Mouse (Mus musculus): ENCODE measurements around the gene Ski. TPM values are rescaled to one million over a fixed set of nuclear protein-coding genes. Genes with fewer than 3 reads are reported as not detected.

The Ski gene
- polyA plus RNA-seq, 1 experiment from 2014 or later = 11.9 TPM

GRCm38 (mm10) chr4:155165861-155166260 is 56.5 kb downstream of the Ski start:
- Histone ChIP-seq H3K27ac (replicated peaks) (no peak overlapping the region), H3K36me3 (no peaks in the 10 kb centered on the region), H3K4me1 (replicated peaks) (peaks cover 56% of the 10 kb centered on the region), H3K9ac (no peak overlapping the region), H3K4me3 (no peak overlapping the region), H3K4me2 (no peak overlapping the region), H3K27me3 (no peaks in the 10 kb centered on the region), H3K9me3 (no peaks in the 10 kb centered on the region)
- no peak for ATAC-seq (ENCODE audit: low FRiP score, low read depth)

DNA sequence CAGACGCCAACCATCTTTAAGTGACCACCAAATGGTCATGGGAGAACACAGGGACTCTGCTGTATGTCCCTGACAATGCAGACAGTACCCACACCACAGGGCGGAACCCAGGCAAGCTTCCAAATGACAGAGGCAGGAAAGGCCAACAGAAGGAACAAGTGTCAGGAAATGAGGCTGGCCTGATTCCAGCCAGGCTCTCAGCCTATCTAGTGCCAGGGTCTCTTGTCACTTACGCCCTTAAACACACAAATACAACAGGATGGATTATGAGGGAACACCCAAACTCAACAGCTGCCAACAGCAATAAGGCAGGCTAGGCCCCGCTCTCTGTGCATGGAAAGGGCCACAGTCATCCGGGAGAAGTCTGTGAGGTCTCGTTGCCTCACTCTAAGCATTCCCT is 57.8 kb downstream of the Ski start:
- Histone ChIP-seq H3K9ac (no peak overlapping the region), H3K4me3 (no peak overlapping the region), H3K27ac (replicated peaks) (peak overlapping the region; percentile 55; the same call in 1 of the 2 replicates), H3K4me1 (replicated peaks) (peaks cover 55% of the 10 kb centered on the region), H3K36me3 (no peaks in the 10 kb centered on the region), H3K27me3 (no peaks in the 10 kb centered on the region), H3K9me3 (no peaks in the 10 kb centered on the region), H3K4me2 (no peak overlapping the region)
- ATAC-seq (ENCODE audit: low FRiP score, low read depth) = 0 out of 2 replicates have a peak, but pooled peaks have one; percentile 24
- WGBS = 60% methylated on average over 6 of the region's 6 CpGs

DNA sequence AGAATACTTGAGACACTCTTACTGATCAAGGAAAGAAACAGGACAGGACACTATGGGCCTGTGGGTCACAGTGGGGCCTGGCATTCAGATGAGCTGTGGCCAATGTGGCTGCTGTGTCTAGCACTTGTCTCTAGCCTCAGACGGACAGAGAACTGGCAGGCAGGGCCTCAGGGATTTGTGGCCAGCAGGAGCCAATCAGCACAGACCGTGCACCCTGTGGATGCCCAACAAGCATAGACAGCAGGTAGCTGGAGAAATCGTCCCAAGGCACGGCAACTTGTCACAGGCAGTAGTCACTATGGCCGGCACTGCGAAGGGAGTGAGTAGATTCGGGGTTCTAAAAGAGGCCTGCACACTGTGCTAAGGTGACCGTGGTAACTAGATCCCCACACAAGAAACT is 58.7 kb downstream of the Ski start:
- Histone ChIP-seq H3K9ac (no peak overlapping the region), H3K27me3 (no peaks in the 10 kb centered on the region), H3K9me3 (no peaks in the 10 kb centered on the region), H3K4me1 (replicated peaks) (peaks cover 55% of the 10 kb centered on the region), H3K4me2 (no peak overlapping the region), H3K27ac (replicated peaks) (no peak overlapping the region), H3K36me3 (peaks cover 3% of the 10 kb centered on the region), H3K4me3 (no peak overlapping the region)
- ATAC-seq (ENCODE audit: low FRiP score, low read depth) = no peak
- 41% methylated on average over 8 of the region's 8 CpGs for WGBS

- peaks cover 55% of the 10 kb centered on the region for H3K4me1 ChIP-seq (replicated peaks)
- 0 out of 2 replicates have a peak overlapping the region, but pooled peaks have one; percentile 5 for H3K27ac ChIP-seq (replicated peaks)
- H3K9ac ChIP-seq = no peak overlapping the region
- H3K4me3 ChIP-seq = no peak overlapping the region
- H3K27me3 ChIP-seq = no peaks in the 10 kb centered on the region
- H3K36me3 ChIP-seq = peaks cover 7% of the 10 kb centered on the region
- ATAC-seq (ENCODE audit: low FRiP score, low read depth) = no peak
- no peak overlapping the region for H3K4me2 ChIP-seq
- H3K9me3 ChIP-seq = no peaks in the 10 kb centered on the region
- 40% methylated on average over 3 of the region's 4 CpGs for WGBS
Observed at GRCm38 (mm10) chr4:155163320-155163651, 59.1 kb downstream of the Ski start.

DNA sequence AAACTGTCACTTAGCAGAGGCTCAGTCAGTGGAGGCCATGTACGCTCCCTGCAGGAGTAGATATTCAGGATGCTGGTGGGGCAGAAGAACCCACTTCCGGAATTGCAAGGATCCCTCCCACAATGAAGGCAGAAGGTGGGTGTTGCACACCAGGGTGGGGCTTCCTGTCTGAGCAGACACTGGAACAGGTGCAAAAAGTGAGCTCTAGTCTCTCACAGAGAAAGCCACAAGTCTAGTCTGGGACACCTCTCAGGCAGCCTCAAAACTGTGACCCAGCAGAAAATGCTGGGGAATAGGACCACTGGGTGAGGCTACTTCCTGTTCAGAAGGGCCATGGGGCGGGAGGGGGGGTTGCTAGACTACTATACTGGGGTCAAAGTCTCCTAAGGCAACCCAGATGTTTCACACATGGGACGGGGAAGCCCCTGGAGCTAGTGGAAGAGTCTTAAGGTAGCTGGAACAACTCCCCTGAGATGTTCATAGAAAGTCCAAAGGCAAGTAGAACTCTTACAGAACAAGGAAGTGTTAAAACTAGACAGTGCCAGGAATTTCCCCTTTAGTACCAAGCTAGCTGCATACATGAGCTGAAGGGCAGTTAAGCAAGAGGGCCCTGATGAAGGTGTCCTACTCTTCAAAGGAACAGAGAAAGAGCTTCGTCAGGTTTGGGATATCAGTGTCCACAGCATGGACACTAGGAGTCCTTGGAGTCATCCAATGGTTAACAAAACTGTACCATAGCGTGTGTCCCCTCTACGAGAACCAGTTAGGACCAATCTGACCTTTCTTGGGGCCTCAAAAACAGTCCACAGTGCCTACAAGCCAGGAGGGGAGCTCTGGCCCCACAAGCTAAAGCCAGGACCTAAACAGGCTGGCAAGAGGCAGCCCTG is 59.7 kb downstream of the Ski start:
- H3K9me3 ChIP-seq = no peaks in the 10 kb centered on the region
- H3K9ac ChIP-seq = no peak overlapping the region
- H3K27me3 ChIP-seq = no peaks in the 10 kb centered on the region
- WGBS = 81% methylated on average over 7 of the region's 7 CpGs
- 0 out of 2 replicates have a peak overlapping the region, but pooled peaks have one; percentile 5 for H3K27ac ChIP-seq (replicated peaks)
- peaks cover 55% of the 10 kb centered on the region for H3K4me1 ChIP-seq (replicated peaks)
- no peak overlapping the region for H3K4me3 ChIP-seq
- ATAC-seq (ENCODE audit: low FRiP score, low read depth) = no peak
- no peak overlapping the region for H3K4me2 ChIP-seq
- H3K36me3 ChIP-seq = peaks cover 11% of the 10 kb centered on the region

GRCm38 (mm10) chr4:155158543-155158917 is 63.9 kb downstream of the Ski start:
- WGBS = 78% methylated on average over 8 of the region's 8 CpGs
- H3K4me1 ChIP-seq (replicated peaks) = peaks cover 30% of the 10 kb centered on the region
- no peak overlapping the region for H3K9ac ChIP-seq
- no peak overlapping the region for H3K4me3 ChIP-seq
- no peak overlapping the region for H3K27ac ChIP-seq (replicated peaks)
- no peaks in the 10 kb centered on the region for H3K9me3 ChIP-seq
- ATAC-seq (ENCODE audit: low FRiP score, low read depth) = no peak
- H3K36me3 ChIP-seq = peaks cover 32% of the 10 kb centered on the region
- no peaks in the 10 kb centered on the region for H3K27me3 ChIP-seq
- no peak overlapping the region for H3K4me2 ChIP-seq

GRCm38 (mm10) chr4:155157871-155158542 is 64.4 kb downstream of the Ski start:
- Histone ChIP-seq H3K4me3 (no peak overlapping the region), H3K36me3 (peaks cover 32% of the 10 kb centered on the region), H3K9ac (no peak overlapping the region), H3K4me1 (replicated peaks) (peaks cover 25% of the 10 kb centered on the region), H3K27ac (replicated peaks) (no peak overlapping the region), H3K9me3 (no peaks in the 10 kb centered on the region), H3K27me3 (no peaks in the 10 kb centered on the region), H3K4me2 (no peak overlapping the region)
- ATAC-seq (ENCODE audit: low FRiP score, low read depth) = no peak
- WGBS = 79% methylated on average over 27 of the region's 27 CpGs

DNA sequence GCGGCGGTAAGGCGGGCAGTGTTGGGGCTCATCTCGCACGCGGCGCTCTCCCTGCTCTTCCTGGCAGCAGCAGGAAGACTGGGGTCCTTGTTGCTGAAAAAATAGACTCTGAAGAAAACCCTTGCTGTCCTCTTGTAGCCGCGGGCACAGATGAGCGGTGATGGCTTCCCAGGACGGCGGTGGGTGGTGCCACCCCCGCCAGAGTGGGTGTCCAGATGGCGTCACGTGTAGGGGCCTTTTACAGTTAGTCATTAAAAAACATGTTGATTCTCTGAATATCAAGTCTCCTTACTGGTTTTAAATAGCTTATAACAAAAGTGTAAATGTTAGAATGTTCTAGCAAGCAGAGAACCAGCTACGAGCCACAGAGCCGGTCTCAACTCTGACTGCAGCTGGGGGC is 65.7 kb downstream of the Ski start:
- H3K36me3 ChIP-seq = peaks cover 32% of the 10 kb centered on the region
- WGBS = 90% methylated on average over 17 of the region's 17 CpGs
- H3K4me1 ChIP-seq (replicated peaks) = peaks cover 15% of the 10 kb centered on the region

DNA sequence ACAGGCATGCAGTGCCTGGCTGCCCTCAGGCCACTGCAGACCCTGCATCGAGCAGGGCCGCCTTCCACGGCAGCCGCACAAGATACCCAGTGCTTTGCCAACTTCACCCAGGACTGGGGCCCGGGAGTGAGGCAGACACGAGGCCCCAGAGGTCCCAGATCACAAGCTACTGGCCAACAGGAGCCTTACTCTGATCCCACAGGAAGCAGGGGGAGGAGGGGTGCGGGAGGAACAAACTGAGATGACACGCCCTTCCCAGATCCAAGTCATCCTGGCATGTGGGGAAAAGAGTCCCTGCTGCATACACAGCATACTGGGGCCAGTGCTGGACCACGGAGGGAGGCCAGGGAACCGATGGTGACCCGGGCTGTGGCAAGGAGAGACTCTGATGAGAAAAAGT is 67.4 kb downstream of the Ski start:
- Histone ChIP-seq H3K9ac (no peak overlapping the region), H3K27ac (replicated peaks) (no peak overlapping the region), H3K36me3 (peaks cover 32% of the 10 kb centered on the region)

More for the DNA sequence above, 65.7 kb downstream of the Ski start:
- H3K9ac ChIP-seq = no peak overlapping the region
- H3K27ac ChIP-seq (replicated peaks) = no peak overlapping the region
- no peaks in the 10 kb centered on the region for H3K27me3 ChIP-seq
- ATAC-seq (ENCODE audit: low FRiP score, low read depth) = no peak
- no peaks in the 10 kb centered on the region for H3K9me3 ChIP-seq
- no peak overlapping the region for H3K4me3 ChIP-seq
- no peak overlapping the region for H3K4me2 ChIP-seq

GRCm38 (mm10) chr4:155153389-155154072 is 68.9 kb downstream of the Ski start:
- ATAC-seq (ENCODE audit: low FRiP score, low read depth) = no peak
- no peak overlapping the region for H3K9ac ChIP-seq
- WGBS = 79% methylated on average over 3 of the region's 3 CpGs
- H3K4me3 ChIP-seq = no peak overlapping the region
- H3K9me3 ChIP-seq = no peaks in the 10 kb centered on the region
- H3K4me2 ChIP-seq = no peak overlapping the region
- H3K27ac ChIP-seq (replicated peaks) = no peak overlapping the region
- peaks cover 21% of the 10 kb centered on the region for H3K4me1 ChIP-seq (replicated peaks)
- peaks cover 28% of the 10 kb centered on the region for H3K36me3 ChIP-seq
- no peaks in the 10 kb centered on the region for H3K27me3 ChIP-seq

More for the DNA sequence above, 67.4 kb downstream of the Ski start:
- Histone ChIP-seq H3K9me3 (no peaks in the 10 kb centered on the region), H3K4me3 (no peak overlapping the region), H3K4me1 (replicated peaks) (peaks cover 20% of the 10 kb centered on the region), H3K27me3 (no peaks in the 10 kb centered on the region), H3K4me2 (no peak overlapping the region)
- 72% methylated on average over 11 of the region's 11 CpGs for WGBS
- ATAC-seq (ENCODE audit: low FRiP score, low read depth) = no peak

- ATAC-seq (ENCODE audit: low FRiP score, low read depth) = no peak
- Histone ChIP-seq H3K4me2 (no peak overlapping the region), H3K27me3 (no peaks in the 10 kb centered on the region), H3K4me3 (no peak overlapping the region), H3K4me1 (replicated peaks) (peaks cover 21% of the 10 kb centered on the region), H3K9ac (no peak overlapping the region), H3K27ac (replicated peaks) (no peak overlapping the region), H3K9me3 (no peaks in the 10 kb centered on the region), H3K36me3 (peaks cover 19% of the 10 kb centered on the region)
- 88% methylated on average over 6 of the region's 6 CpGs for WGBS
Observed at GRCm38 (mm10) chr4:155152476-155152875, 69.9 kb downstream of the Ski start.

DNA sequence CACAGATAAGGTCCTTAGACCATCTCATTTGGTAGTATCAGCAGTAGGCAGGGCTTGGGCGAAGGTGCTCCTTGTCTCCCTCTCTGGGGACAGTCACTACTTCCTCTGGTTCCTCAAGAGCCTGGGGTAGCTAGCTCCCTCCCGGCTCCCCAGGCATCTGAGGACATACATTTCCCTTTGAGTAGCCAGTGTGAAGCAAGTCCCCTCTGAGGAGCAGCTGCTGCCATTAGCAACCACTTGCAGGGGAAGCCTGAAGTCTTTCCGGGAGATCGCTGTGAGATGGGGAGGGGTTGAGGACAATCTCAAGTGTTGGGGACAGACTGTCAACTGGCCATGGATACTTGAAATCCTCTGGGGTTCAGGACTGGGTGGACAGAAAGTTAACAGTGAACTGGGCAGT is 70.5 kb downstream of the Ski start:
- peaks cover 13% of the 10 kb centered on the region for H3K36me3 ChIP-seq
- no peak overlapping the region for H3K4me2 ChIP-seq
- H3K9me3 ChIP-seq = no peaks in the 10 kb centered on the region
- WGBS = 65% methylated on average over 4 of the region's 4 CpGs
- H3K4me3 ChIP-seq = no peak overlapping the region
- H3K4me1 ChIP-seq (replicated peaks) = peaks cover 21% of the 10 kb centered on the region
- no peaks in the 10 kb centered on the region for H3K27me3 ChIP-seq
- H3K27ac ChIP-seq (replicated peaks) = no peak overlapping the region
- ATAC-seq (ENCODE audit: low FRiP score, low read depth) = no peak
- H3K9ac ChIP-seq = no peak overlapping the region

All from hindbrain, embryonic 15.5 days (tissue).